ENCODE assay signal across 24 mouse cellular contexts in genomic region chr12:83411032-83411431, GRCm38 (mm10).
DNase-seq lines count a peak whose midpoint lies in the region; ATAC-seq and TF ChIP-seq lines count a peak whose summit lies in the region.
"Had no signal": no experiment of that assay in that cellular context is flagged by ENCODE, and none has a peak within 500 bp of the region (broad histone marks: within the 10 kb centered on the region; RNA-seq: fewer than 3 reads in every experiment).

No protein-coding gene starts in this region.

- 20% methylated on average over 5 of the region's 5 CpGs for WGBS in cerebellum, adult 2 months
- WGBS in forebrain, embryonic 16.5 days, result 74% methylated on average over 5 of the region's 5 CpGs
- WGBS in forebrain, embryonic 14.5 days, result 75% methylated on average over 5 of the region's 5 CpGs
- WGBS in heart, embryonic 14.5 days, result 65% methylated on average over 5 of the region's 5 CpGs

- DNase-seq in cerebellum, adult 2 months, result no peak
- DNase-seq in forebrain, embryonic 14.5 days (ENCODE audit: low spot score), result no peak
- DNase-seq in heart, adult 18-20 months, result no peak
- DNase-seq in layer of hippocampus, adult 2 months (ENCODE audit: low spot score in 2 of 2), result no peak
- DNase-seq in layer of hippocampus, adult 8-10 months (ENCODE audit: low spot score in 2 of 2), result no peak
- DNase-seq: adrenal gland, adult 2 months; adrenal gland, postnatal 36 days; kidney, adult 18-20 months; kidney, postnatal 25 days; thymus, adult 2 months; thymus, postnatal 36 days had no signal

- H3K4me3 ChIP-seq in cerebellum, adult 2 months (replicated peaks; ENCODE audit: insufficient read depth, low read depth, low read length), result no peak overlapping the region
- H3K4me3 ChIP-seq in forebrain, embryonic 16.5 days (replicated peaks; ENCODE audit: low read length), result no peak overlapping the region
- H3K4me3 ChIP-seq in forebrain, embryonic 14.5 days (ENCODE audit: low read depth, low read length), result no peak overlapping the region
- H3K4me3 ChIP-seq in heart, embryonic 14.5 days (ENCODE audit: control insufficient read depth in 1 of 2, insufficient read depth in 1 of 2, low read depth in 1 of 2, low read length in 2 of 2), result no peak overlapping the region
- no peak overlapping the region for H3K4me3 ChIP-seq in layer of hippocampus, adult 2 months
- H3K4me3 ChIP-seq: erythroblast, embryonic 14.5 days; kidney, embryonic 15.5 days; limb, embryonic 13.5 days; lung, embryonic 15.5 days; midbrain, embryonic 10.5 days; myocyte; neural tube, embryonic 12.5 days had no signal

- H3K4me1 ChIP-seq in cerebellum, adult 2 months (ENCODE audit: control insufficient read depth, insufficient read depth, low read length), result peaks cover 40% of the 10 kb centered on the region
- H3K4me1 ChIP-seq in forebrain, embryonic 16.5 days (replicated peaks; ENCODE audit: control insufficient read depth, insufficient read depth, low read length), result peaks cover 18% of the 10 kb centered on the region
- H3K4me1 ChIP-seq in forebrain, embryonic 14.5 days (ENCODE audit: control insufficient read depth, insufficient read depth, low read length), result no peaks in the 10 kb centered on the region; the same call in 1 of the 2 replicates
- H3K4me1 ChIP-seq in heart, embryonic 14.5 days (ENCODE audit: control insufficient read depth in 2 of 2, insufficient read depth in 2 of 2, low read length in 2 of 2), result peaks cover 24 to 54% of the 10 kb centered on the region in 2 experiments
- H3K4me1 ChIP-seq: lung, embryonic 15.5 days had no signal

- H3K36me3 ChIP-seq in forebrain, embryonic 16.5 days (ENCODE audit: control insufficient read depth, insufficient read depth), result no peaks in the 10 kb centered on the region
- no peaks in the 10 kb centered on the region for H3K36me3 ChIP-seq in forebrain, embryonic 14.5 days (ENCODE audit: control insufficient read depth, insufficient read depth, low read length)
- H3K36me3 ChIP-seq in heart, embryonic 14.5 days (ENCODE audit: control insufficient read depth, insufficient read depth, low read length), result no peaks in the 10 kb centered on the region
- H3K36me3 ChIP-seq: kidney, embryonic 15.5 days; limb, embryonic 13.5 days; lung, embryonic 15.5 days; midbrain, embryonic 10.5 days; neural tube, embryonic 12.5 days had no signal

- no peak for ATAC-seq in cerebellum, adult (ENCODE audit: insufficient number of reproducible peaks, low FRiP score, low TSS enrichment)
- no peak for ATAC-seq in forebrain, embryonic 16.5 days
- no peak for ATAC-seq in forebrain, embryonic 14.5 days
- ATAC-seq in heart, embryonic 14.5 days (ENCODE audit: insufficient number of reproducible peaks, insufficient read depth, low FRiP score, low read depth), result no peak
- ATAC-seq: activated CD4-positive, CD25-positive, alpha-beta regulatory T cell, adult 4 months had no signal

- peak overlapping the region; percentile 80 for H3K27ac ChIP-seq in cerebellum, adult 2 months (ENCODE audit: insufficient read depth, low read length)
- H3K27ac ChIP-seq in forebrain, embryonic 16.5 days (ENCODE audit: low read length), result peak overlapping the region; percentile 66
- no peak overlapping the region; the same call in 1 of the 2 replicates for H3K27ac ChIP-seq in forebrain, embryonic 14.5 days (ENCODE audit: low read depth, low read length)
- peak overlapping the region in 1 of 2 experiments; percentile 83; a peak in 1 of 4 replicates for H3K27ac ChIP-seq in heart, embryonic 14.5 days (replicated peaks in 1 of 2; ENCODE audit: control insufficient read depth in 1 of 2, insufficient read depth in 1 of 2, low read depth in 2 of 2, low read length in 2 of 2)
- H3K27ac ChIP-seq in layer of hippocampus, adult 2 months, result peak overlapping the region; percentile 90
- H3K27ac ChIP-seq: kidney, embryonic 15.5 days; limb, embryonic 13.5 days; lung, embryonic 15.5 days; midbrain, embryonic 10.5 days; neural tube, embryonic 12.5 days had no signal

- no peaks in the 10 kb centered on the region for H3K27me3 ChIP-seq in cerebellum, adult 2 months (ENCODE audit: control insufficient read depth, insufficient read depth, low read length)
- no peaks in the 10 kb centered on the region for H3K27me3 ChIP-seq in forebrain, embryonic 16.5 days (replicated peaks; ENCODE audit: control insufficient read depth, insufficient read depth, low read length)
- H3K27me3 ChIP-seq in forebrain, embryonic 14.5 days (replicated peaks; ENCODE audit: control insufficient read depth, insufficient read depth, low read length), result no peaks in the 10 kb centered on the region
- no peaks in the 10 kb centered on the region for H3K27me3 ChIP-seq in heart, embryonic 14.5 days (ENCODE audit: control insufficient read depth, insufficient read depth, low read length)
- H3K27me3 ChIP-seq: CH12.LX; kidney, embryonic 15.5 days; limb, embryonic 13.5 days; lung, embryonic 15.5 days; neural tube, embryonic 12.5 days had no signal

- no peak for TF ChIP-seq POLR2A in cerebellum, adult 2 months (IDR thresholded peaks at IDR 0.05; ENCODE audit: borderline replicate concordance, insufficient read depth, low read length)

- no peak for TF ChIP-seq CTCF in cerebellum, adult 2 months (IDR thresholded peaks at IDR 0.05; ENCODE audit: borderline replicate concordance, insufficient read depth, low read depth, low read length)
- TF ChIP-seq CTCF in layer of hippocampus, adult 2 months (conservative IDR thresholded peaks at IDR 0.05), result no peak

- no peak overlapping the region for H3K4me2 ChIP-seq in forebrain, embryonic 16.5 days (ENCODE audit: low read length)
- no peak overlapping the region for H3K4me2 ChIP-seq in forebrain, embryonic 14.5 days (ENCODE audit: low read length)
- peak overlapping the region; percentile 54; the same call in 1 of the 2 replicates for H3K4me2 ChIP-seq in heart, embryonic 14.5 days (ENCODE audit: low read length)
- H3K4me2 ChIP-seq: kidney, embryonic 15.5 days; limb, embryonic 13.5 days; liver, embryonic 11.5 days; lung, embryonic 15.5 days; neural tube, embryonic 12.5 days had no signal

- H3K9ac ChIP-seq in forebrain, embryonic 16.5 days (replicated peaks; ENCODE audit: low read depth, low read length), result no peak overlapping the region
- H3K9ac ChIP-seq in forebrain, embryonic 14.5 days (ENCODE audit: low read length), result no peak overlapping the region
- H3K9ac ChIP-seq in heart, embryonic 14.5 days (ENCODE audit: low read length), result peak overlapping the region; percentile 41; the same call in 1 of the 2 replicates
- H3K9ac ChIP-seq: kidney, embryonic 15.5 days; limb, embryonic 13.5 days; lung, embryonic 15.5 days; neural tube, embryonic 12.5 days had no signal

- no peaks in the 10 kb centered on the region for H3K9me3 ChIP-seq in forebrain, embryonic 16.5 days (ENCODE audit: control insufficient read depth, low read length)
- no peaks in the 10 kb centered on the region for H3K9me3 ChIP-seq in forebrain, embryonic 14.5 days (replicated peaks; ENCODE audit: control insufficient read depth, low read length)
- no peaks in the 10 kb centered on the region for H3K9me3 ChIP-seq in heart, embryonic 14.5 days (ENCODE audit: control insufficient read depth, low read length)
- H3K9me3 ChIP-seq: kidney, embryonic 15.5 days; limb, embryonic 13.5 days; lung, embryonic 15.5 days; midbrain, embryonic 10.5 days; neural tube, embryonic 12.5 days had no signal
